Mouse (Mus musculus): ENCODE results near the gene Gm39566. TPM values are rescaled to one million over a fixed set of nuclear protein-coding genes. Genes with fewer than 3 reads are reported as not detected.

Gm39566 gene
- polyA plus RNA-seq, 1 experiment, result not detected

DNA sequence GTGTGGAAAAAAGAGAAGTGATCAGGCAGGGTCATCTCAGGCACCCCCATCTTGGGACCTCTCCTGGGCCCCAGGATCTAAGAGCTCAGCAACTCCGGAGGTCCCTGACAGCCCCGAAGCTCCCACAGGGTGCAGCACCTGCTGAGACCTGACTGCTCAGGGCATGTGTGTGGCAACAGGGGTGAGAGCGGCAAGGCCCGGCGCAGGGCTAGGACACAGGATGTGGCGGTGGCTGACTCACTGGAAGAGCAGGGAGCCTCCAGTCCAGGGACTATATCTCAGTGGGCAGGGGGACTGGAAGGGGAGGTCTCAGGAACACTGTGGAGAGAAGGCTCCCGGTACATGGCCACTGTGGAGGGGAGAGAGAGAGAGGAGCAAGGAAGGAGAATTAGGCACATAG lies 17.2 kb downstream of the Gm39566 start:
- 0 out of 2 replicates have a peak, but pooled peaks cover 4% of the 10 kb centered on the region for H3K27me3 ChIP-seq (ENCODE audit: control insufficient read depth, insufficient read depth, low read length)
- no peaks in the 10 kb centered on the region for H3K36me3 ChIP-seq (ENCODE audit: control insufficient read depth, insufficient read depth, low read length)
- WGBS, result 88% methylated on average over 7 of the region's 7 CpGs
- H3K27ac ChIP-seq (ENCODE audit: insufficient read depth, low read depth, low read length), result no peak overlapping the region
- no peak for TF ChIP-seq CTCF (IDR thresholded peaks at IDR 0.05; ENCODE audit: extremely low read depth, insufficient read length, insufficient replicate concordance, low read depth, low read length)
- TF ChIP-seq POLR2A (IDR thresholded peaks at IDR 0.05; ENCODE audit: low read depth, low read length), result no peak
- peaks cover 21% of the 10 kb centered on the region for H3K4me1 ChIP-seq (ENCODE audit: control insufficient read depth, insufficient read depth, insufficient read length, low read length)
- no peak overlapping the region for H3K4me3 ChIP-seq (ENCODE audit: low read depth, low read length)

DNA sequence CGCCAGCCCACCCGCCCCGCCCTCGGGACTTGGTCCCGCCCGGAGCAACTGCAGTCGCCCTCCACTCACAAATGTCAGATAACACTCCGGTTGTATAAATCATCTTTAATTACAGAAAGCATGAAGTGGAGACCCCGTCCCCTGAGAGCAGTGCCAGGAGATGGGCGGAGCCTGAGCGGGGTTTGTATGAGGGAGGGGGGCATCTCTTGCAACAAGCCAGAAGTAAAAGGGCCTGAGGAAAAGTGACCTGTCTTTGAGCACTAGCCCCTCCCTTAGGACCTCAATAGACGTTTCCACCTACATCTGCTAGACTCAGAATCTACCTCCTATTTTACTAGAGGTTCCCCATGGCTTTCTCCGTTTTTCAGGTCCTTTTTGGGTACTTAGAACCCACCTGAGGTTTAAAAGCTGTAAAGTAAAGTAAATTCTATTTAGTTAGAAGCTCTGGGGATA lies 19.1 kb downstream of the Gm39566 start:
- Histone ChIP-seq H3K4me3 (ENCODE audit: low read depth, low read length) (peak overlapping the region; percentile 60; the same call in 1 of the 2 replicates), H3K27ac (ENCODE audit: insufficient read depth, low read depth, low read length) (no peak overlapping the region), H3K36me3 (ENCODE audit: control insufficient read depth, insufficient read depth, low read length) (no peaks in the 10 kb centered on the region), H3K27me3 (ENCODE audit: control insufficient read depth, insufficient read depth, low read length) (no peaks in the 10 kb centered on the region), H3K4me1 (ENCODE audit: control insufficient read depth, insufficient read depth, insufficient read length, low read length) (peaks cover 11% of the 10 kb centered on the region)
- TF ChIP-seq CTCF (IDR thresholded peaks at IDR 0.05; ENCODE audit: extremely low read depth, insufficient read length, insufficient replicate concordance, low read depth, low read length) (no peak), POLR2A (IDR thresholded peaks at IDR 0.05; ENCODE audit: low read depth, low read length) (no peak)
- 6% methylated on average over 13 of the region's 13 CpGs for WGBS

DNA sequence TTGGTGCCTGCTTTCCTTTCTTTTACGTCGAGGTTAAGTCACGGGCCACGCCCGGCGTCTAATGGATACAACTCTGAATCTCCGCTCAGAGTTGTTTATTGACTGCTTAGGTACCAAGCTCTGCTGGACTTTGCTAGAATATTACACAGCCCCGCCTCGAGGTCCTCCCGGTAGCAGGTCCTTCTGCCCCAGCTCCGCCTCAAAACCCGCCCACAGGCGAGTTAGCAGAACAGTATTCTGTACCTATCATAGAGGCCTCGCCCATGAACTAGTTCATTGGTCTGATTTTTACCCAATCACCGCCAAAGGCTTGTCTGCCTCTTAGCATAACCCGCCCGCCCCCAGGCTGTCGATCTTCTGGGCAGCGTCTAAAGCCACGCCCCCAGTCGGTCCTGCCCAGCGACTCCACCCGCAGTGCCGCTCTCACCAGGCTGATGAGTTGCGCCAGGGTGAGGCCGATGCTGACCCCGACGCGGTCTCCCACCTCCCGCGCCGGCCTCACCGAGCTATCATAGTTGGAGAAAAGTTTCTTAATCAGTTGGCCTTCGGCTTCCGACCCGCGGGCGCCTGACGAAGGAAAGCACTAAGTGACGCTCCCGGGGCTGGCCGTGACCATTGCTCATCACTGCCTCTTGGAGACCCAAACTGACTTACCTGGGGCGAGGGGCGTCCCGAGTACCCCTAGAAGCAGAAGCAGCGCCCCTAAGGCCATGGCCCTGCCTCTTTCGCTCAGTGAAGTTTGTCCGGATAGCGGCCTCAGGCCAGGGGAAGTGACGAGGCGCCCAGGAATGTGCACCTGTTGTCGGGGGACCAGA lies 19.7 kb downstream of the Gm39566 start, which contains the start of gene Chrnb1:
Gene Chrnb1, minus strand, starts transcription at position 776 of the 815 bp plus-strand sequence.
- no peaks in the 10 kb centered on the region for H3K36me3 ChIP-seq (ENCODE audit: control insufficient read depth, insufficient read depth, low read length)
- 1% methylated on average over 52 of the region's 52 CpGs for WGBS
- H3K4me3 ChIP-seq (ENCODE audit: low read depth, low read length), result peak within 1 kb of the TSS; percentile 60
- H3K27ac ChIP-seq (ENCODE audit: insufficient read depth, low read depth, low read length), result peak within 1 kb of the TSS; percentile 82
- H3K4me1 ChIP-seq (ENCODE audit: control insufficient read depth, insufficient read depth, insufficient read length, low read length), result peaks cover 5% of the 10 kb centered on the region
- TF ChIP-seq CTCF (IDR thresholded peaks at IDR 0.05; ENCODE audit: extremely low read depth, insufficient read length, insufficient replicate concordance, low read depth, low read length) (no peak), POLR2A (IDR thresholded peaks at IDR 0.05; ENCODE audit: low read depth, low read length) (peak; percentile 52; the same call in 1 of the 2 replicates)
- no peaks in the 10 kb centered on the region for H3K27me3 ChIP-seq (ENCODE audit: control insufficient read depth, insufficient read depth, low read length)

DNA sequence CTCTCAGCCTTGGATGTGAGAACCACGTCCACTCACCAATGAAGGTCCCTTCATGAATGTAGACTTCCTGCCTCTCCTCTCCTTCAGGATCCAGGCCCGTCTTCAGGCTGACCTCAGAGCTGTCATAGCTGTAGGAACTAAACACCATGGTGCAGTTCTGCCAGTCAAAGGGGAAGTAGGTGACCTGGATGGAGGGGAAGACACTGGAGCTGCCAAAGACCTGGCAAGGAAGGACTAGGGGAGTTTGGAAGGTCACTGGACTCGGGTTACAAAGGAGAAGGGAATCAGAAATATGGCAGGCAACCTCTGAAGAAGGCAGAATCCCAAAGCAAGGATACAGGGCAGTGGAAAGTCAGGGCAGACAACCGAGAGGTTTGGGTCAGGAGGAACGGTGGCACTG lies 21.7 kb downstream of the Gm39566 start:
- 82% methylated on average over 5 of the region's 5 CpGs for WGBS
- no peaks in the 10 kb centered on the region for H3K36me3 ChIP-seq (ENCODE audit: control insufficient read depth, insufficient read depth, low read length)
- H3K27ac ChIP-seq (ENCODE audit: insufficient read depth, low read depth, low read length), result no peak overlapping the region
- no peaks in the 10 kb centered on the region for H3K27me3 ChIP-seq (ENCODE audit: control insufficient read depth, insufficient read depth, low read length)
- TF ChIP-seq POLR2A (IDR thresholded peaks at IDR 0.05; ENCODE audit: low read depth, low read length), result no peak
- TF ChIP-seq CTCF (IDR thresholded peaks at IDR 0.05; ENCODE audit: extremely low read depth, insufficient read length, insufficient replicate concordance, low read depth, low read length), result no peak
- H3K4me3 ChIP-seq (ENCODE audit: low read depth, low read length), result no peak overlapping the region
- peaks cover 2% of the 10 kb centered on the region for H3K4me1 ChIP-seq (ENCODE audit: control insufficient read depth, insufficient read depth, insufficient read length, low read length)

DNA sequence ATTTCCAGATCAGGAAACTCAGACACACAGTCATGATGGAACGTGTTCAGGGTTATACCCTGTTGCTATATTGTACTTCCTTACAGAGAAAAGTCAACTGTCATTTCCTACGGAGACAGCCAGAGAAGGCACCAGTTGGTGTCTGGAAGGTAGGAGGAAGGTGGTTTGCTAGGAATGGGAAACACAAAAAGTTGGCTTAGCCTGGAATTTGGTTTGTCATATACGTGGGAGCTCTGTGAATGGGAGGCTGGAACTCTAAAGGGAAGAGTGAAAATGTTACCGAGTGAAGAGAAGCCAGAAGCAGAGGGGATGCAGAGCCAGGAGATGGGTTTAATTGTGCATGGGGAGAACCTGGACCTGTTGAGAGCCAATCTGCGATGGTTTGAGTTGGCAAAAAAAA lies 23.7 kb downstream of the Gm39566 start:
- H3K4me3 ChIP-seq (ENCODE audit: low read depth, low read length), result no peak overlapping the region
- TF ChIP-seq CTCF (IDR thresholded peaks at IDR 0.05; ENCODE audit: extremely low read depth, insufficient read length, insufficient replicate concordance, low read depth, low read length) (no peak), POLR2A (IDR thresholded peaks at IDR 0.05; ENCODE audit: low read depth, low read length) (no peak)
- no peak overlapping the region for H3K27ac ChIP-seq (ENCODE audit: insufficient read depth, low read depth, low read length)
- H3K36me3 ChIP-seq (ENCODE audit: control insufficient read depth, insufficient read depth, low read length), result no peaks in the 10 kb centered on the region
- no peaks in the 10 kb centered on the region for H3K27me3 ChIP-seq (ENCODE audit: control insufficient read depth, insufficient read depth, low read length)
- H3K4me1 ChIP-seq (ENCODE audit: control insufficient read depth, insufficient read depth, insufficient read length, low read length), result peaks cover 2% of the 10 kb centered on the region
- 83% methylated on average over 5 of the region's 5 CpGs for WGBS

DNA sequence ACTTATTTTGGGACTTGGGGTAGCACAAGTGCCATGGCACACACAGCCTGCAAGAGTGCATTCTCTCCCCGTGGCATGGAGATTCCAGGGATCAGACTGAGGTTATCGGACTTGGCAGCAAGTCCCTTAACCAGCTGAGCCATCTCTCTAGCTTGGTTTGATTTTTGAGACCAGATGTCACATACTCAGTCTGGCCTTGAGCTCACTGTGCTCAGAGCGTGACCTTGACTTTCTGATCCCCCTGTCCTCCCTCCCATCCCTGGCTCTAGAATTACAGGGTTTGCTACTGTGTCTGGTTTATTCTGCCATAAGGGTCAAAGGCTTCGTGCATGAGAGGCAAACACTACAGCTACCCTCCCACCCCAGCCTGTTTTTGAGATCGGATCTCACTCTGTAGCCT lies 25.7 kb downstream of the Gm39566 start:
- no peak overlapping the region for H3K27ac ChIP-seq (ENCODE audit: insufficient read depth, low read depth, low read length)
- WGBS, result 75% methylated on average over 5 of the region's 5 CpGs
- TF ChIP-seq CTCF (IDR thresholded peaks at IDR 0.05; ENCODE audit: extremely low read depth, insufficient read length, insufficient replicate concordance, low read depth, low read length), result no peak
- TF ChIP-seq POLR2A (IDR thresholded peaks at IDR 0.05; ENCODE audit: low read depth, low read length), result no peak

DNA sequence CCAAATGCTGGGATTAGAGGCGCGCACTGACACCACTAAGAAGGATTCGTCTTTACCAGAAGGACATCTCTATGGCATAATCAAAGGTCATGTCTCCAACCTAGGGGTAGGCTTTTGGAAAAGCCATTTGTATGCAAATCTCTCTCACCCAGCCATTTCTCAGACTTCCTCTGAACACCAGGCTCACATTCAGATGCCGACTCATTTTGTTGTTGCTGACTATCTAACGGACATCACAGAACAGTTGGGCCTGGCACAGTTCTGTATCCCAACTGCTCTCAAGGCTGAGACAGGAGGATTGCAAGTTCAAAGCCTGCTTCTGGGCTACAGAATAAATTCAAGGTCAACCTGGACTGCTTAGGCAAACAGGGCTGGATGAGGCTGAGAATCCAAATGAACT lies 27.8 kb downstream of the Gm39566 start:
- Histone ChIP-seq H3K4me3 (ENCODE audit: low read depth, low read length) (no peak overlapping the region), H3K4me1 (ENCODE audit: control insufficient read depth, insufficient read depth, insufficient read length, low read length) (peaks cover 5% of the 10 kb centered on the region; the same call in 1 of the 2 replicates), H3K27ac (ENCODE audit: insufficient read depth, low read depth, low read length) (no peak overlapping the region), H3K36me3 (ENCODE audit: control insufficient read depth, insufficient read depth, low read length) (no peaks in the 10 kb centered on the region), H3K27me3 (ENCODE audit: control insufficient read depth, insufficient read depth, low read length) (no peaks in the 10 kb centered on the region)
- TF ChIP-seq CTCF (IDR thresholded peaks at IDR 0.05; ENCODE audit: extremely low read depth, insufficient read length, insufficient replicate concordance, low read depth, low read length) (no peak), POLR2A (IDR thresholded peaks at IDR 0.05; ENCODE audit: low read depth, low read length) (no peak)
- WGBS, result 93% methylated on average over 5 of the region's 5 CpGs

More for the DNA sequence above, 25.7 kb downstream of the Gm39566 start:
- no peaks in the 10 kb centered on the region for H3K36me3 ChIP-seq (ENCODE audit: control insufficient read depth, insufficient read depth, low read length)
- peaks cover under 1% of the 10 kb centered on the region; the same call in 1 of the 2 replicates for H3K4me1 ChIP-seq (ENCODE audit: control insufficient read depth, insufficient read depth, insufficient read length, low read length)
- H3K27me3 ChIP-seq (ENCODE audit: control insufficient read depth, insufficient read depth, low read length), result no peaks in the 10 kb centered on the region
- no peak overlapping the region for H3K4me3 ChIP-seq (ENCODE audit: low read depth, low read length)
